Mouse (Mus musculus): ENCODE data around the gene Aurkaip1. TPM values are rescaled to one million over a fixed set of nuclear protein-coding genes. Genes with fewer than 3 reads are reported as not detected.

The Aurkaip1 gene
- polyA plus RNA-seq, 1 experiment from 2014 or later = 146 TPM

GRCm38 (mm10) chr4:155856881-155857280 is 25.8 kb downstream of the Aurkaip1 start:
- H3K4me1 ChIP-seq = 0 out of 2 replicates have a peak, but pooled peaks cover under 1% of the 10 kb centered on the region
- no peak overlapping the region for H3K4me2 ChIP-seq (replicated peaks)
- no peak overlapping the region for H3K27ac ChIP-seq
- WGBS = 86% methylated on average over 3 of the region's 3 CpGs
- H3K9ac ChIP-seq = no peak overlapping the region
- no peak overlapping the region for H3K4me3 ChIP-seq
- no peak for ATAC-seq (ENCODE audit: insufficient number of reproducible peaks, insufficient read depth, low FRiP score, low TSS enrichment)
- no peaks in the 10 kb centered on the region for H3K9me3 ChIP-seq
- H3K27me3 ChIP-seq = no peaks in the 10 kb centered on the region
- H3K36me3 ChIP-seq = peaks cover 59% of the 10 kb centered on the region

GRCm38 (mm10) chr4:155859318-155859717 is 28.2 kb downstream of the Aurkaip1 start:
- H3K9me3 ChIP-seq = no peaks in the 10 kb centered on the region
- no peak overlapping the region for H3K4me2 ChIP-seq (replicated peaks)
- H3K27ac ChIP-seq = no peak overlapping the region
- peaks cover 55% of the 10 kb centered on the region for H3K36me3 ChIP-seq
- no peaks in the 10 kb centered on the region for H3K4me1 ChIP-seq
- WGBS = 11% methylated on average over 13 of the region's 13 CpGs
- no peaks in the 10 kb centered on the region for H3K27me3 ChIP-seq
- H3K9ac ChIP-seq = no peak overlapping the region
- H3K4me3 ChIP-seq = no peak overlapping the region
- no peak for ATAC-seq (ENCODE audit: insufficient number of reproducible peaks, insufficient read depth, low FRiP score, low TSS enrichment)

GRCm38 (mm10) chr4:155861787-155862186 is 30.7 kb downstream of the Aurkaip1 start:
- Histone ChIP-seq H3K36me3 (peaks cover 47% of the 10 kb centered on the region), H3K27me3 (no peaks in the 10 kb centered on the region), H3K4me2 (replicated peaks) (no peak overlapping the region), H3K9ac (no peak overlapping the region), H3K4me3 (no peak overlapping the region), H3K27ac (no peak overlapping the region), H3K9me3 (no peaks in the 10 kb centered on the region), H3K4me1 (no peaks in the 10 kb centered on the region)
- WGBS = 84% methylated on average over 7 of the region's 7 CpGs
- ATAC-seq (ENCODE audit: insufficient number of reproducible peaks, insufficient read depth, low FRiP score, low TSS enrichment) = no peak

GRCm38 (mm10) chr4:155863001-155863400 is 31.9 kb downstream of the Aurkaip1 start, which contains the start of gene Tas1r3:
Tas1r3 (minus strand) TSS chr4:155863362.
- WGBS = 79% methylated on average over 5 of the region's 5 CpGs
- no peaks in the 10 kb centered on the region for H3K9me3 ChIP-seq
- H3K4me3 ChIP-seq = no peak within 1 kb of the TSS
- H3K27ac ChIP-seq = no peak within 1 kb of the TSS
- H3K4me1 ChIP-seq = no peaks in the 10 kb centered on the region
- H3K36me3 ChIP-seq = peaks cover 43% of the 10 kb centered on the region
- no peaks in the 10 kb centered on the region for H3K27me3 ChIP-seq
- H3K9ac ChIP-seq = no peak within 1 kb of the TSS
- no peak within 1 kb of the TSS for H3K4me2 ChIP-seq (replicated peaks)
- no peak for ATAC-seq (ENCODE audit: insufficient number of reproducible peaks, insufficient read depth, low FRiP score, low TSS enrichment)

DNA sequence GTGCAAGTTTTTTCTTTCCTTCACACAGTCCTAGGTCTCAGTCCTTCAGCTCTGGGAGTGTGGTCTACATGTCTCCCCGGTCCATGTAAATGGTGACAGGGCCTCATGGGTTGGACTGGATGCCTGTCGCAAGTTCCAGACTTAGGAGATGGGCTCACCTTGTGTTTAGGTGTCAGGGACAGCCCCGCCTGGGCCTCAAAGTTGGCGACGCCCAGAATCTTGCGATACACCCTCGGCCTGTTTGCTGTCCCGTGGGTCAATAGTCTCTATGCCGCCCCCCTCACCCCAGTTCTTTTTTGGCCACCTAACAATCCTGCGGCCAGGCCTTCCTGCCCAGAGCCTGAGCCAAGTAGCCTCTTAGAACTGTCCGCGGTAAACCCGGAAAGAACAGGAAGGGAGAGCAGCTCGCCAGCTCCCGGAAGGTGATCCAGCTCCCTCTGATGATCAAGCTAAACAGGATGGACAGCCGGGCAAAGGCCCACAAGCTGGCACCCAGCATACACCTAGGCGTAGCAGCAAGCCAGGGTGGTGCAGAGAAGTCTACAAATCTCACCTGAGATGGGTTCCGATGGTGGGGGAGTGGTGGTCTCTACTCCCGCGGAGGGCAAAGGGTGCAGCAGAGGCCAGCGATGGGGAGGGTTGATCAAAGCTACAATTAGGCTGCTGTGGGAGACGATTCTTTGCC is 37.7 kb downstream of the Aurkaip1 start:
- peak overlapping the region; percentile 76 for H3K4me3 ChIP-seq
- H3K9me3 ChIP-seq = no peaks in the 10 kb centered on the region
- peak; percentile 18 for ATAC-seq (ENCODE audit: insufficient number of reproducible peaks, insufficient read depth, low FRiP score, low TSS enrichment)
- H3K36me3 ChIP-seq = peaks cover 35% of the 10 kb centered on the region
- WGBS = 11% methylated on average over 22 of the region's 22 CpGs
- H3K27me3 ChIP-seq = no peaks in the 10 kb centered on the region
- H3K27ac ChIP-seq = no peak overlapping the region
- H3K9ac ChIP-seq = peak overlapping the region; percentile 81
- H3K4me2 ChIP-seq (replicated peaks) = peak overlapping the region; percentile 95
- peaks cover 16% of the 10 kb centered on the region for H3K4me1 ChIP-seq

DNA sequence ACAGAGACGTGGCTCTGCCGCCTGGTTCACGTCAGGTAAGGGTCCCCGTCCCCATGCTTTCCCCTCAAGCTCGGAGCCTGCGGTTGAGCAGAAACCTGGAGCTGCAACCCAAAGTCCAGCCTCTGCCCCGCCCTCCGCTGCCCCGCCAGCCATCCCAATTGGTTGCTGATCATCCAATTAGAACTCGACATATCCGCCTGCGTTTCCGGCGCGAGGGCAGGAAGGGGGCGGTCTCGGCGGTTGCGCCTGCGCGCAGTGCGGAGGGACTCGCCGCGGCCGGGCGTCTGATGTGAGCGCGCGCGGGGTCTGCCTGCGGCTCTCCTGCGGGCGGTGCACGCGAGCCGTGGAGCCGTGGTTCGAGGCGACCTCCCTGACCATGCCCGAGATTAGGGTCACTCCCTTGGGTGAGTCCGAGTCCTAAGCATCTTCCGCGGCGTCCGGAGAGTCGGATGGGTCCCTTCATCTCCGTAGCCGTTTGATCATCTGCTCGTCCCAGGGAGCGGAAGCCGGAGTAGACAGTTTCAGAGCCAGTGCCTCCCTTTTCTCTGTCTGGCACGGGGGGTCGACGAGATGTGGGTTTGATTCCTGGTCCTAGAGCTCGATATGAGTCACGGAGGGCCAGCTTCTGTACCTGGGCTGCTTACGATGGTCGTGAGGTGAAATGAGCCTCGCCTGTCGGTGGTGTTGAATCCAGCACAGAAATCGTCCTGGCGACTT is 38.4 kb downstream of the Aurkaip1 start, which contains the start of the genes Cptp and Ints11:
TSS of gene Cptp (minus strand) at position 124 of the 717 bp plus-strand sequence.
TSS of gene Ints11 (plus strand) at position 230 of the 717 bp plus-strand sequence.
- H3K36me3 ChIP-seq = peaks cover 42% of the 10 kb centered on the region
- under 1% methylated on average over 63 of the region's 63 CpGs for WGBS
- peak within 1 kb of the TSS; percentile 95 for H3K4me2 ChIP-seq (replicated peaks)
- peak; percentile 89 for ATAC-seq (ENCODE audit: insufficient number of reproducible peaks, insufficient read depth, low FRiP score, low TSS enrichment)
- H3K9ac ChIP-seq = peak within 1 kb of the TSS; percentile 81
- peaks cover 16% of the 10 kb centered on the region for H3K4me1 ChIP-seq
- H3K4me3 ChIP-seq = peak within 1 kb of the TSS; percentile 76
- no peaks in the 10 kb centered on the region for H3K27me3 ChIP-seq
- H3K27ac ChIP-seq = peak within 1 kb of the TSS; percentile 67; the same call in 1 of the 2 replicates
- H3K9me3 ChIP-seq = no peaks in the 10 kb centered on the region

DNA sequence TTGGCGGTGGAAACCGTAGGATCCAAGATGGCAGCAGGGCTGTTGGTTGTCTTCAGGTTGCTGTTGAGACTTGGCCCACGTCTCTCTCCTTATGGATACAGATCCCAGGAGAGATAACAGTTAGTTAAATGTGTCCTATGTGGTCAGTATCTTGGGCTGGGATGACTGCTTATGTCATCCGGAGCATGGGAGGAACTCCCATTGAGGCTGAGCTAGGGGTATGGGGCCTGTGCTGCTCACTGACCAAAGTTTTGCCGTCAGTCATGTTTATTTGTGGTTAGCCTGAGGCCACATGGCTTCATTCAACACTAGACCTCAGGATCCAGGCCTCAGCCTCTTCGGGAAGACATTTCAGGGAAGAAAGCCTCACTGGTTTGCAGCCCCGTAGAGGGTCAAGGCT is 40.3 kb downstream of the Aurkaip1 start:
- Histone ChIP-seq H3K9ac (no peak overlapping the region), H3K27me3 (no peaks in the 10 kb centered on the region), H3K4me2 (replicated peaks) (no peak overlapping the region), H3K4me3 (no peak overlapping the region), H3K9me3 (no peaks in the 10 kb centered on the region), H3K4me1 (peaks cover 16% of the 10 kb centered on the region), H3K36me3 (peaks cover 44% of the 10 kb centered on the region), H3K27ac (no peak overlapping the region)
- no peak for ATAC-seq (ENCODE audit: insufficient number of reproducible peaks, insufficient read depth, low FRiP score, low TSS enrichment)
- WGBS = 89% methylated on average over 7 of the region's 7 CpGs

Small RNAs within 50 kb of the gene (microRNA-seq; reads per million reads assigned to microRNA genes)
- gene Gm27743 = not detected

Other genes starting within 250 kb of the Aurkaip1 start
- 11.4 and 12.5 TPM in 2 replicates for gene Slc35e2, start 229.9 kb upstream of the Aurkaip1 start, polyA plus RNA-seq (2016; fragmentation: Nextera tagmentation; extraction: Ambion mirVana)
- 78.3 and 86.6 TPM in 2 replicates for gene Cdk11b, start 206.4 kb upstream of the Aurkaip1 start, polyA plus RNA-seq (2016; fragmentation: Nextera tagmentation; extraction: Ambion mirVana)
- gene Gm10563, start 185.9 kb upstream of the Aurkaip1 start, polyA plus RNA-seq (2016; fragmentation: Nextera tagmentation; extraction: Ambion mirVana) = not detected in 2 replicates
- 11.3 and 16.1 TPM in 2 replicates for gene Mmp23, start 177.9 kb upstream of the Aurkaip1 start, polyA plus RNA-seq (2016; fragmentation: Nextera tagmentation; extraction: Ambion mirVana)
- gene Mib2, start 162.1 kb upstream of the Aurkaip1 start, polyA plus RNA-seq (2016; fragmentation: Nextera tagmentation; extraction: Ambion mirVana) = 38.2 and 40.8 TPM in 2 replicates
- gene Fndc10, start 136.9 kb upstream of the Aurkaip1 start, polyA plus RNA-seq (2016; fragmentation: Nextera tagmentation; extraction: Ambion mirVana) = 12.2 and 15.2 TPM in 2 replicates
- 135 and 136 TPM in 2 replicates for gene Ssu72, start 126.5 kb upstream of the Aurkaip1 start, polyA plus RNA-seq (2016; fragmentation: Nextera tagmentation; extraction: Ambion mirVana)
- gene Tmem240, start 96.5 kb upstream of the Aurkaip1 start, polyA plus RNA-seq (2016; fragmentation: Nextera tagmentation; extraction: Ambion mirVana) = 2.2 and 2.5 TPM in 2 replicates
- 103 and 106 TPM in 2 replicates for gene Atad3a, start 70.2 kb upstream of the Aurkaip1 start, polyA plus RNA-seq (2016; fragmentation: Nextera tagmentation; extraction: Ambion mirVana)
- 9.2 and 9.5 TPM in 2 replicates for gene Vwa1, start 56.6 kb upstream of the Aurkaip1 start, polyA plus RNA-seq (2016; fragmentation: Nextera tagmentation; extraction: Ambion mirVana)
- gene Tmem88b, start 45.4 kb upstream of the Aurkaip1 start, polyA plus RNA-seq (2016; fragmentation: Nextera tagmentation; extraction: Ambion mirVana) = 0.69 and 1.0 TPM in 2 replicates
- 0.25 TPM in 1 of 2 replicates, not detected in the other for gene Ankrd65, start 40.8 kb upstream of the Aurkaip1 start, polyA plus RNA-seq (2016; fragmentation: Nextera tagmentation; extraction: Ambion mirVana)
- gene Mrpl20, start 28.4 kb upstream of the Aurkaip1 start, polyA plus RNA-seq (2016; fragmentation: Nextera tagmentation; extraction: Ambion mirVana) = 214 TPM in 2 replicates
- gene Ccnl2, start 18.8 kb upstream of the Aurkaip1 start, polyA plus RNA-seq (2016; fragmentation: Nextera tagmentation; extraction: Ambion mirVana) = 243 and 253 TPM in 2 replicates
- 50.7 and 52.6 TPM in 2 replicates for gene Mxra8, start 8.4 kb downstream of the Aurkaip1 start, polyA plus RNA-seq (2016; fragmentation: Nextera tagmentation; extraction: Ambion mirVana)
- 8.3 and 16.9 TPM in 2 replicates for gene Dvl1, start 16.1 kb downstream of the Aurkaip1 start, polyA plus RNA-seq (2016; fragmentation: Nextera tagmentation; extraction: Ambion mirVana)
- gene Tas1r3, start 32.1 kb downstream of the Aurkaip1 start, polyA plus RNA-seq (2016; fragmentation: Nextera tagmentation; extraction: Ambion mirVana) = 0.34 and 0.47 TPM in 2 replicates
- gene Cptp, start 38.2 kb downstream of the Aurkaip1 start, polyA plus RNA-seq (2016; fragmentation: Nextera tagmentation; extraction: Ambion mirVana) = 15.9 and 17.1 TPM in 2 replicates
- 83.7 and 85.4 TPM in 2 replicates for gene Ints11, start 38.3 kb downstream of the Aurkaip1 start, polyA plus RNA-seq (2016; fragmentation: Nextera tagmentation; extraction: Ambion mirVana)
- gene Pusl1, start 60.5 kb downstream of the Aurkaip1 start, polyA plus RNA-seq (2016; fragmentation: Nextera tagmentation; extraction: Ambion mirVana) = 56.0 and 56.6 TPM in 2 replicates
- 25.1 and 27.7 TPM in 2 replicates for gene Acap3, start 60.5 kb downstream of the Aurkaip1 start, polyA plus RNA-seq (2016; fragmentation: Nextera tagmentation; extraction: Ambion mirVana)
- 158 and 160 TPM in 2 replicates for gene Ube2j2, start 112.6 kb downstream of the Aurkaip1 start, polyA plus RNA-seq (2016; fragmentation: Nextera tagmentation; extraction: Ambion mirVana)
- gene C1qtnf12, start 131.0 kb downstream of the Aurkaip1 start, polyA plus RNA-seq (2016; fragmentation: Nextera tagmentation; extraction: Ambion mirVana) = 31.9 and 35.8 TPM in 2 replicates
- 18.4 and 20.3 TPM in 2 replicates for gene B3galt6, start 161.4 kb downstream of the Aurkaip1 start, polyA plus RNA-seq (2016; fragmentation: Nextera tagmentation; extraction: Ambion mirVana)
- gene Sdf4, start 161.6 kb downstream of the Aurkaip1 start, polyA plus RNA-seq (2016; fragmentation: Nextera tagmentation; extraction: Ambion mirVana) = 141 and 143 TPM in 2 replicates
- gene Tnfrsf4, start 182.6 kb downstream of the Aurkaip1 start, polyA plus RNA-seq (2016; fragmentation: Nextera tagmentation; extraction: Ambion mirVana) = 0.70 and 1.1 TPM in 2 replicates
- gene Tnfrsf18, start 194.9 kb downstream of the Aurkaip1 start, polyA plus RNA-seq (2016; fragmentation: Nextera tagmentation; extraction: Ambion mirVana) = 1.9 and 2.3 TPM in 2 replicates
- 1.0 and 1.5 TPM in 2 replicates for gene Ttll10, start 228.1 kb downstream of the Aurkaip1 start, polyA plus RNA-seq (2016; fragmentation: Nextera tagmentation; extraction: Ambion mirVana)

Data from embryonic facial prominence, embryonic 12.5 days (tissue).